Mouse (Mus musculus) ES-E14 (cell line): ENCODE measurements around the gene Rpl13a.

Experiments
- CHD2 ChIP-seq: IDR thresholded peaks from 2 replicates; pipeline ENCODE4 v1.6.1; 2014; ENCODE audit warnings: mild to moderate bottlenecking, low read depth, low read length, inconsistent platforms
- HCFC1 ChIP-seq: IDR thresholded peaks from 2 replicates; pipeline ENCODE4 v1.6.1; 2012; ENCODE audit warnings: low read length, inconsistent platforms, borderline replicate concordance; ENCODE audit not compliant: insufficient read depth
- MAFK ChIP-seq: IDR thresholded peaks from 2 replicates; pipeline ENCODE4 v1.6.1; 2014; ENCODE audit warnings: mild to moderate bottlenecking, low read depth, low read length, inconsistent platforms; ENCODE audit not compliant: insufficient read depth

GRCm38 (mm10) chr7:45125144-45125600 lies 3.4 kb downstream of the Rpl13a start:
- TF ChIP-seq MAFK = no peak
- no peak for TF ChIP-seq CHD2
- TF ChIP-seq HCFC1 = no peak
